Mouse (Mus musculus): ENCODE measurements around the gene Gm5286. TPM values are rescaled to one million over a fixed set of nuclear protein-coding genes. Genes with fewer than 3 reads are reported as not detected.

Gm5286 gene
- not detected for polyA plus RNA-seq (2017; shearing (Covaris generic))

DNA sequence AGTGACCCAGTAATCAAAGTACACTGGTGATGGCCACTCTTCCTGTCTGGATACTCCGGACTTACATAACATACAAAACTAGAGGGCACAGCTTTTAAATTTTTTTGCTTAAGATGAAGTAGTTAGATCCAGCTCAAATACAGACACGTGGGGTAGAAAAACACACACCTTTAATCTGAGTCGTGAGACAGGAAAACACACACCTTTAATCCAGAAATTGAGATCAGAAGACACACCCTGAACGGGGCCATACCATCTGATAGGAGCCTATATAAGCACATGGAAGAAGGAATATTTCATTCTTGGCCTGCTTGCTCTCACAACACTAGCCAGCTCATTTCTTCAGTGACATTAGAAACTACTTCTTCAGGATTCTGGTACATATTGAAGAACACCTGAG is at the start of gene Gm5286:
Gm5286 (plus strand) TSS at position 301 of the 400 bp plus-strand sequence.

DNA sequence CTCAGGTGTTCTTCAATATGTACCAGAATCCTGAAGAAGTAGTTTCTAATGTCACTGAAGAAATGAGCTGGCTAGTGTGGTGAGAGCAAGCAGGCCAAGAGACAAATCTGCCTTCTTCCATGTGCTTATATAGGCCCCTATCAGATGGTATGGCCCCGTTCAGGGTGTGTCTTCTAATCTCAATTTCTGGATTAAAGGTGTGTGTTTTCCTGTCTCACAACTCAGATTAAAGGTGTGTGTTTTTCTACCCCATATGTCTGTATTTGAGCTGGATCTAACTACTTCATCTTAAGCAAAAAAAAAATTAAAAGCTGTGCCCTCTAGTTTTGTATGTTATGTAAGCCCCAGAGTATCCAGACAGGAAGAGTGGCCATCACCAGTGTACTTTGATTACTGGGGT is 18.4 kb upstream of the Gm5286 start, which contains the start of gene Gm10696:
Gm10696 (minus strand) TSS at position 101 of the 400 bp plus-strand sequence.

Other genes starting within 250 kb of the Gm5286 start
- gene Tdpoz5, start 235.4 kb upstream of the Gm5286 start, polyA plus RNA-seq (2017; shearing (Covaris generic)), result under 1 TPM in 1 of 2 experiments, not detected in 1; 0.31 TPM
- not detected for gene Gm9125, start 141.8 kb upstream of the Gm5286 start, polyA plus RNA-seq (2017; shearing (Covaris generic))
- under 1 TPM in 1 of 2 experiments, not detected in 1; 0.31 TPM for gene Gm10697, start 124.1 kb upstream of the Gm5286 start, polyA plus RNA-seq (2017; shearing (Covaris generic))
- gene Gm10696, start 18.5 kb upstream of the Gm5286 start, polyA plus RNA-seq (2017; shearing (Covaris generic)), result not detected
- gene Gm4778, start 67.3 kb downstream of the Gm5286 start, polyA plus RNA-seq (2017; shearing (Covaris generic)), result not detected
- gene Them4, start 113.4 kb downstream of the Gm5286 start, polyA plus RNA-seq (2017; shearing (Covaris generic)), result 1 to 10 TPM; 4.2 to 6.5 TPM
- not detected for gene Them5, start 145.4 kb downstream of the Gm5286 start, polyA plus RNA-seq (2017; shearing (Covaris generic))
- under 1 TPM in 1 of 2 experiments, not detected in 1; 0.24 TPM for gene C2cd4d, start 165.7 kb downstream of the Gm5286 start, polyA plus RNA-seq (2017; shearing (Covaris generic))
- gene Rorc, start 176.1 kb downstream of the Gm5286 start, polyA plus RNA-seq (2017; shearing (Covaris generic)), result 1 to 10 TPM in 1 of 2 experiments, under 1 TPM in 1; 0.82 to 2.3 TPM
- under 1 TPM in 1 of 2 experiments, not detected in 1; 0.12 TPM for gene Lingo4, start 201.8 kb downstream of the Gm5286 start, polyA plus RNA-seq (2017; shearing (Covaris generic))
- gene Tdrkh, start 216.6 kb downstream of the Gm5286 start, polyA plus RNA-seq (2017; shearing (Covaris generic)), result 1 to 10 TPM; 3.8 to 4.7 TPM
- gene Mrpl9, start 246.6 kb downstream of the Gm5286 start, polyA plus RNA-seq (2017; shearing (Covaris generic)), result 10 to 100 TPM; 39.5 to 72.8 TPM
- 1 to 10 TPM in 1 of 2 experiments, under 1 TPM in 1; 0.64 to 2.0 TPM for gene Oaz3, start 247.2 kb downstream of the Gm5286 start, polyA plus RNA-seq (2017; shearing (Covaris generic))